Mouse (Mus musculus) myocyte (in vitro differentiated cells): ENCODE measurements at regions not wholly inside any gene's neighbourhood (a gene's known extent, or its start where the extent isn't known, plus 50 kb on each side); places are given as distances from the start of the nearest gene placed in this dataset.

ENCODE experiments used
- CEBPB ChIP-seq: IDR thresholded peaks from 2 replicates; pipeline ENCODE4 v1.6.1; 2011; ENCODE audit warnings: mild to moderate bottlenecking, moderate library complexity; ENCODE audit not compliant: poor library complexity, insufficient read depth, severe bottlenecking
- MAX ChIP-seq: IDR thresholded peaks from one replicate; pipeline ENCODE4 v1.6.1; 2011; ENCODE audit warnings: low read depth, mild to moderate bottlenecking, control low read depth
- MYOD1 ChIP-seq, 3 experiments: IDR thresholded peaks; one replicate each; pipeline ENCODE4 v1.6.1; 2011; ENCODE audit warnings: control low read depth in 2 of 3, low read depth in 2 of 3, mild to moderate bottlenecking in 2 of 3, moderate library complexity in 1 of 3; ENCODE audit not compliant: insufficient read length in 2 of 3, control insufficient read depth in 1 of 3
- POLR2A ChIP-seq: IDR thresholded peaks from one replicate; pipeline ENCODE4 v1.6.1; 2011; ENCODE audit warnings: low read depth, mild to moderate bottlenecking, control low read depth, moderate library complexity; ENCODE audit not compliant: insufficient read length
- POLR2AphosphoS2 ChIP-seq: IDR thresholded peaks from one replicate; pipeline ENCODE4 v1.6.1; 2011; ENCODE audit warnings: low read depth, control low read depth; ENCODE audit not compliant: insufficient read length
- REST ChIP-seq: IDR thresholded peaks from one replicate; pipeline ENCODE4 v1.6.1; 2011; ENCODE audit warnings: mild to moderate bottlenecking, control low read depth, moderate library complexity; ENCODE audit not compliant: insufficient read depth, insufficient read length
- TCF12 ChIP-seq: IDR thresholded peaks from one replicate; pipeline ENCODE4 v1.6.1; 2011; ENCODE audit warnings: mild to moderate bottlenecking, control low read depth; ENCODE audit not compliant: poor library complexity, insufficient read depth, severe bottlenecking
- TCF3 ChIP-seq: IDR thresholded peaks from one replicate; pipeline ENCODE4 v1.6.1; 2011; ENCODE audit warnings: low read depth, control low read depth; ENCODE audit not compliant: insufficient read length
- USF1 ChIP-seq: IDR thresholded peaks from one replicate; pipeline ENCODE4 v1.6.1; 2011; ENCODE audit warnings: low read depth, mild to moderate bottlenecking, control low read depth, moderate library complexity

- no peak for TF ChIP-seq POLR2A
- no peak for TF ChIP-seq USF1
- TF ChIP-seq TCF12, result no peak
- TF ChIP-seq TCF3, result no peak
- no peak for TF ChIP-seq MAX
- no peak for TF ChIP-seq POLR2AphosphoS2
- no peak for TF ChIP-seq REST
- TF ChIP-seq MYOD1 (IDR thresholded peaks at IDR 0.05; ENCODE audit: control insufficient read depth in 1 of 3, insufficient read length in 2 of 3, low read depth in 2 of 3), result no peak
- no peak for TF ChIP-seq CEBPB
Measured at GRCm38 (mm10) chr8:82195112-82195511, 207.9 kb downstream of the Il15 start.
